Mouse (Mus musculus) T-cell, adult 2 months (primary cell): ENCODE measurements around the gene Hist1h1d.

Experiments used
- DNase-seq: peaks from one replicate; pipeline ENCODE4 v3.0.0; 2022; ENCODE audit warnings: low spot score

Gene Hist1h1d

GRCm38 (mm10) chr13:23552962-23553361 lies at the start of gene Hist1h1d:
Hist1h1d (plus strand) TSS chr13:23553262.
- no peak for DNase-seq

- peak; percentile 59 for DNase-seq
Observed at GRCm38 (mm10) chr13:23503797-23504196, 49.3 kb upstream of the Hist1h1d start.

- no peak for DNase-seq
Observed at GRCm38 (mm10) chr13:23505662-23506345, 47.3 kb upstream of the Hist1h1d start.

- DNase-seq, result peak; percentile 48
Observed at GRCm38 (mm10) chr13:23506351-23506750, 46.7 kb upstream of the Hist1h1d start.

- no peak for DNase-seq
Observed at GRCm38 (mm10) chr13:23506819-23507515, 46.1 kb upstream of the Hist1h1d start.

- DNase-seq, result no peak
Observed at GRCm38 (mm10) chr13:23510127-23510526, 42.9 kb upstream of the Hist1h1d start.

- DNase-seq, result no peak
Observed at GRCm38 (mm10) chr13:23513517-23513916, 39.5 kb upstream of the Hist1h1d start.

- DNase-seq, result no peak
Observed at GRCm38 (mm10) chr13:23515281-23515680, 37.8 kb upstream of the Hist1h1d start.

GRCm38 (mm10) chr13:23515826-23516620 lies 37.0 kb upstream of the Hist1h1d start:
- DNase-seq, result no peak

- peak; percentile 75 for DNase-seq
Observed at GRCm38 (mm10) chr13:23516822-23517602, 36.0 kb upstream of the Hist1h1d start.

- peak; percentile 86 for DNase-seq
Observed at GRCm38 (mm10) chr13:23517603-23518294, 35.3 kb upstream of the Hist1h1d start.

GRCm38 (mm10) chr13:23518295-23518603 lies 34.8 kb upstream of the Hist1h1d start:
- DNase-seq, result no peak

GRCm38 (mm10) chr13:23518885-23519284 lies 34.2 kb upstream of the Hist1h1d start:
- DNase-seq, result peak; percentile 81

GRCm38 (mm10) chr13:23519416-23519815 lies 33.6 kb upstream of the Hist1h1d start:
- peak; percentile 78 for DNase-seq

- peak; percentile 84 for DNase-seq
Observed at GRCm38 (mm10) chr13:23521703-23522102, 31.4 kb upstream of the Hist1h1d start.

- DNase-seq, result no peak
Observed at GRCm38 (mm10) chr13:23523976-23524375, 29.1 kb upstream of the Hist1h1d start.

GRCm38 (mm10) chr13:23524654-23525053 lies 28.4 kb upstream of the Hist1h1d start:
- peak; percentile 72 for DNase-seq

- no peak for DNase-seq
Observed at GRCm38 (mm10) chr13:23525901-23526300, 27.2 kb upstream of the Hist1h1d start.

GRCm38 (mm10) chr13:23526312-23526711 lies 26.8 kb upstream of the Hist1h1d start:
- DNase-seq, result peak; percentile 86

GRCm38 (mm10) chr13:23529005-23529404 lies 24.1 kb upstream of the Hist1h1d start:
- no peak for DNase-seq

- DNase-seq, result no peak
Observed at GRCm38 (mm10) chr13:23529480-23530165, 23.4 kb upstream of the Hist1h1d start.
